Mouse (Mus musculus) stomach, postnatal 0 days (tissue): ENCODE measurements around the gene Magt1.

Experiments used
- CTCF ChIP-seq: IDR thresholded peaks from 2 replicates; pipeline ENCODE4 v1.5.1; 2016; ENCODE audit warnings: antibody characterized with exemption, low read depth, mild to moderate bottlenecking, moderate library complexity
- EP300 ChIP-seq: optimal IDR thresholded peaks from 2 replicates; pipeline ENCODE3; 2016; ENCODE audit warnings: antibody characterized with exemption

GRCm38 (mm10) chrX:105953999-105954398, 57.7 kb downstream of the Magt1 start:
- TF ChIP-seq CTCF (no peak), EP300 (no peak)
